Mouse (Mus musculus) B cell, adult 2 months (primary cell): Measurements from ENCODE around the gene 1700018B08Rik.

Source experiments
- DNase-seq, 2 experiments: peaks; one replicate each; pipeline ENCODE4 v3.0.0; 2022

1700018B08Rik gene

DNA sequence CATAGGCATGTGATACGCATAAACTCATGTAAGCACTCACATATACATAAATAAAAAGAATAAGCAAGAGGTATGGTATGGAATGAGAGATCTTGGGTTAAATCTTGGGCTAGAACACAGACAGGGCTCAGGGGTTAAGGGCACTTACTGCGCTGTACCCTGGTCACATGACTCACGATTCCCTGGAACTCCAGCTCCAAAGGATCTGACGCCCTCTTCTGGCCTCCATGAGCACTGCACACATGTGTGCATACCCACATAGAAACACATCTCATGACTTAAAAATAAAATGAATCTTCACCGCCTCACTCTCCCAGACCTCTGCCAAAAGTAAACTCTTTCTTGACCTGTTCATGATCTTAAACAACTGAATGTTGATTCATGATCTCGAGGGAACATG is 46.5 kb downstream of the 1700018B08Rik start:
- DNase-seq: no peak

GRCm38 (mm10) chr8:121491633-121492032 is 52.5 kb downstream of the 1700018B08Rik start:
- no peak for DNase-seq

GRCm38 (mm10) chr8:121484072-121484782 is 59.9 kb downstream of the 1700018B08Rik start:
- DNase-seq: no peak
